Mouse (Mus musculus): ENCODE measurements at regions not wholly inside any gene's neighbourhood (a gene's known extent, or its start where the extent isn't known, plus 50 kb on each side); places are given as distances from the start of the nearest gene placed in this dataset.

GRCm38 (mm10) chr3:41181438-41181837, 98.6 kb upstream of the Pgrmc2 start:
- no peak for DNase-seq (ENCODE audit: low spot score in 2 of 2)

DNA sequence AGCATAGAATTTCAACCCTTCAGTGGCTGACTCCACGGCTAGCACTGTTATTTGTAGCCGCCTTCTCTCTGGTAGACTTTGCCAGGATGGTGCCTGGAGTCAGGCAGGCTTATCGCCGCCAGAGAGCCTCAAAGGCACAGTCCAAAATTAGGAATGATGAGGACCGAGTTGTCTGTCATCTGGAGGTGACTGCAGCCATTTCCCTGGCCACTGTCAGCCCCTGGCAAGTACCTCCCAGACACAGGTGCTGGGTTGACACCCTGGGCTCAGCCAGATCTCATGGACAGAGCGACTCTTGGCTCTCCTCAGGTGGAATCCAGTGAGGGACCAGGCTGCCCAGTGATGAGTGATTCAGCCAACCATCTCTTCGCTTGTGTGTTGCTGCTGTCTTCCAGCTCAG, 98.1 kb upstream of the Pgrmc2 start:
- no peak for DNase-seq (ENCODE audit: low spot score in 2 of 2)

DNA sequence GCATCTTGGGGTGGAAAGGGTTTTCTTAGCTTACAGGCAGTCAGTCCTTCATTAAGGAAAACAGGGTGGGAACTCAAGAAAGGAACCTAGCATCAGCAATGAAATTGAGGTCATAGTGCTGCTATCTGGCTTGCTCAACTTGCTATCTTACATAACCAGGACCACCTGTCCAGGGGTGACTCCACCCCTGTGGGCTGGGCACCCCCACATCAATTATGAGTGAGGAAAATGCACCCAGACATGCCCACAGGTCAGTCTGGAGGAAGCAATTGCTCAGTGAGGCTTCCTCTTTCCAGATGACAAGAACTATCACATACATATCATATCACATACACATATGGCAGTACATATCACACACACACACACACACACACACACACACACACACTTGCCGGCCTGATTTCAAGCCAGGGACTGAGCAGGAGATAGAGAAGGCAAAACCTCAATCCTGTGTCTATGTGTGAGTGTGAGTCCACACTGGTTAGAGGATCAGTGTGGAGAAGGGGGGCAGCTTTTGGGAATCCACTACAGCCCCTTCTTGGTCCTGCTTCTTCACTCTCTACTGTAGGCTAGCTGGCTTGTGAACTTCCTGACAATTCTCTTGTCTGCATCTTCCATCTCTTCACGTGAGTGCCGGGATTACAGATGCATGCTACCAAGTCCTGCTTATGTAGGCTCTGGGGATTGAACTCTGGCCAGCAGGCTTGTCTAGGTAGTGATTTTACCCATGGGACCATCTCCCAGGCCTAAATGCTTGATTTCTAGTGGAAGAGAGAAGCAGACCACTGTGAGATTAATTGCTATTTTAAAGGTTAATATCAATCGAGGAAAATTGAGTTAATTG, 96.4 kb upstream of the Pgrmc2 start:
- DNase-seq (ENCODE audit: low spot score in 2 of 2) = peak in 1 of 2 experiments; percentile 8

- no peak for DNase-seq (ENCODE audit: low spot score in 2 of 2)
Measured at GRCm38 (mm10) chr3:41177124-41177523, 94.3 kb upstream of the Pgrmc2 start.

DNA sequence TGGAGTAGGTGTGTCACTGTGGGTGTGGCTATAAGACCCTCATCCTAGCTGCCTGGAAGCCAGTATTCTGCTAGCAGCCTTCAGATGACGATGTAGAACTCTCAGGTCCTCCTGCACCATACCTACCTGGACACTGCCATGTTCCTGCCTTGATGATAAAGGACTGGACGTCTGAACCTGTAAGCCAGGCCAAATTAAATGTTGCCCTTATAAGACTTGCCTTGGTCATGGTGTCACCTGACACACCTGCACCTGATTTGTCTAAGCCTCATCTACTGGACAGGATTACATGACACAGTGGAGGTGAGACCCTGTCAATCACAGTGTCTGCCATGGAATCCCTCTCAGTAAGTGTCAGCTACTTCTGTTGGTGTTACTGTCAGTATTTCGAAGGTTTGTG, 92.5 kb upstream of the Pgrmc2 start:
- peak in 1 of 2 experiments; percentile 10 for DNase-seq (ENCODE audit: low spot score in 2 of 2)

- peak in 1 of 2 experiments; percentile 13 for DNase-seq (ENCODE audit: low spot score in 2 of 2)
Measured at GRCm38 (mm10) chr3:41173561-41173960, 90.7 kb upstream of the Pgrmc2 start.

GRCm38 (mm10) chr3:41172306-41173215, 89.7 kb upstream of the Pgrmc2 start:
- DNase-seq (ENCODE audit: low spot score in 2 of 2) = no peak

DNA sequence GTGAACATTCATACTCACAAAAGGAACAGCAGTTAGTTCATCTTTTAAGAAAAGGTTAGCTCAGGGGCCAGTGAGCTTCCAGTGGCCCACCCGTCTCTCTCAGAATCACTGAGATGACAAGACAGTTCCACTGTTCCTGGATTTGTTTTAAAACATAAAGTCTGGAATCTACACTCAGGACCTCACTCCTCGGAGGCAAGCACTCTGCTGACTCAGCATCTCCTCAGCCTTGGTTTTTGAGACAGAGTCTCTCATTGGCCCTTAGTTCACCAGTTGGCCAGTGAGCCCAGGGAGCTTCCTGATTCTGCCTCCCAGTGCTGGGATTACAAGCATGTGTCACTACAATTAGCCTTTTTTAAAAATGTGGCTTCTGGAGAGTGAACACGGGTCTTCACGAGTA, 88.9 kb upstream of the Pgrmc2 start:
- DNase-seq (ENCODE audit: low spot score in 2 of 2) = no peak

DNA sequence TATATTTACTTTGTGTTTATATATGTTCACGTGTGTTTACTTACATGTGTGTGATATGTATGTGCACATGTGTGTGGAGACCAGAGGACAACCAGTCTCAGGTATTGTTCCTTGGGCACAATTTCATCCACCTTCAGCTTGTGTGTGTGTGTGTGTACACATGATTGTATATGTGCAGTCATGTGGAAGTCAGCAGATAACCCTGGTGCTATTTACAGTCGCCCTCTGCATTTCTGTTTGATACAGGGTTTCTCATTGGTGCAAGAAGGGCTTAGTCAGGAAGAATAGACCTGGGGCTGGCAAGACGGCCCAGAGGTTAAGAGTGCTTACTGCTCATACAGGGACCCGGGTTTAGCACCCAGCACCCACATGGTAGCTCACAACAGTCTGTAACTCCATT, 88.5 kb upstream of the Pgrmc2 start:
- DNase-seq (ENCODE audit: low spot score in 2 of 2) = no peak

DNA sequence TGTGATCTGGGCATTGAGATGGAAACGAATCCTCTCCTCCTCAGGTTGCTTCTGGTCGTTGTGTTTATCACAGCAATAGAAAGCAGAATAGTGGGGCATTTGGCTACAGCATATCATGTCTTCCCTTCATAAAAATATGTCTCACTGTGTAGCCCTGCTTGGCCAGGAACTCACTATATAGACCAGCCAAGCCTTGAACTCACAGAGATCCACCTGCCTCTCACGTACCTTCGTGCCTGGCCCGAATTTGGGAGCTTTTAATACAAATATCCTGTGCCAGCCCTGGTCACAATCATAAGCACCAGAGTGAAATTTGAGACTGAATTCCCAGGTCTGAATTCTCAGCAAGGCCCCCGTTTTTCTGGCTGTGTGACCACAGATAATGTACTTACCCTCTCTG, 87.7 kb upstream of the Pgrmc2 start:
- no peak for DNase-seq (ENCODE audit: low spot score in 2 of 2)

DNA sequence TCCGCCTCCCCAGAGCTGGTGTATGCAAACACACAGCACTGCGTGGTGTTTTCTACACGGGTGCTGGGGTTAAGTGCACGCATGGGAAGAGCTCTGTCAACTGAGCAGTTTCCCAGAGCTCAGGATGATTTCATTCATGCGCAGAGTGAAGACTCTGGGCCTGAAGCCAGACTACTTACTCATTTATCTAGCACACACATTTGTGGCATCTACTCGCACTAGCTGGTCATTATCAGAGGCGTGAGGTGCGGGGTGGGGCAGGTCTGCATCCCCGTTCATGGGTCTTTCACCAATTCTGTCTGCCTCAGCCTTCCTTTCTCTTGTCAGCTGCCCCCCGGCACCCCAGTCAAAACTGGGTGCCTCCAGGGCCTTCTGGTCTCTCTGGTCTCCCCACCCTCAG, 86.6 kb upstream of the Pgrmc2 start:
- no peak for DNase-seq (ENCODE audit: low spot score in 2 of 2)

DNA sequence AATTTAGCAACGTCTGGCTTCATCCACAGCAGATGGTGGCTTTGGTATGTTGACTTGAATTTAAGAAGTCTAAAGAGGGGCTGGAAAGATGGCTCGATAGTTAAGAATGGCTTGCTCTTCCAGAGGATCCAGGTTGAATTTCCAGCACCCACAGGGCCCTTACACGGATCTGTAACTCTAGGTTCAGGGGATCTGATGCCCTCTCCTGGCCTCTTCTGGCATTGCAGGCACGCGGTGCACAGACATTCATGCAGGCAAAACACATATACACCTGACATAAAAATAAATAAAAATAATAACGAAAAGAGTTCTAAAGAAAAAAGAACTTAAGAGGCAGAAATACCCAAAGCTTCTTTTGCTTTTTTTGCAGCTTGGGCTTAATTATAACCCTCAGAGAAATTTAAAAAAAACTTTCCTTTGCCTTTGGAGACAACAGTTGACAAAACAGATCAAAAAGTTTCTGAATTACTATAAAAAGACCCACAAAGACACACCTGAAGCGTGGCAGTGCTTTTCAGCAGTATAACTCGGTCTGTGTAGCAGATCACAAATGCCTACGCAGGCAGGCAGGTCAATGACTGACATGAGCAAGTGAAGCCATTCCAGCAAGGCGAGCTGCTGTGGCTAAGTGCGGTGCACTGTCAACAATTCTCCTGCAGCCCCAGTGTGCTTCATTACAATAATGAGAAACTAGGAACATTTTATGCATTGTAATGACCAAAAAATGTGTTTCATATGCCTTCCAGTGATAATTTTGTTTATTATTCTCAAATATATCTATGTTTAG, 85.5 kb upstream of the Pgrmc2 start:
- DNase-seq (ENCODE audit: low spot score in 2 of 2) = no peak

DNA sequence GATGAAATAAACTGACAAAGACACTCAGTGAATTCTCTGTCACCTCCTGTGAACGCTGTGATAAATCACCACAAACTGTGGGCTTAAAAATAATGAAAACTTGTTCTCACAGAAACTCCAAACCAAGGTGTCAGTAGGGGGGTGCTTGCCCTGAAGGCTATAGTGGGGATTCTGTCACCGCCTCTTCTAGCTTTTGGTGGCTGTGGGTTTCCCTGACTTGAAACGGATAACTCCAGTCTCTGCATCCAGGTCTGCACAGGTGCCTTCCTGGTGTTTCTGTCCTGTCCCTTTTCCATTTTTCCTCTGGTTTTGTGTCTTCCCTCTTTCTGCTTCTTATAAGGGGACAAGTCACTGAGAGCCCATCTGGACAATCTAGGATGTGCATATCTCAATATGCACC, 84.6 kb upstream of the Pgrmc2 start:
- no peak for DNase-seq (ENCODE audit: low spot score in 2 of 2)

DNA sequence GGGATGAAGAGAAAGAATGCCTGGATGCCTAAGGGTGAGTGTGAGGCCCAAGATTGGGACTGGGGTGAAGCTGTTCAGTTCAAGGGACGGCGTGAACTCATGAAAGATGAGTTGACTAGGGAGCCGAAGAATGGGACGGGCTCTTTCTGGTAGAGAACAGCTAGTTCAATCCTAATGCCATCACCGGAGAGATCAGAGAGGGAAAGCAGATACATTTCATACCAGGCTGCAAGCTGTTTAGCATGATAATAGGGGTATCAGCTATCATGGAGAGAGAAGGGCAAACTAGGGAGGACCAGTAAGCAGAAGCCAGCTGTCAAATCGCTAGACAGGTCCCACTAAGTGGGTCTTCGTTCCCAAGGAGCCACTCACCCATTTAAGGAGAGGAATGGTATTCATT, 81.9 kb upstream of the Pgrmc2 start:
- no peak for DNase-seq (ENCODE audit: low spot score in 2 of 2)

DNA sequence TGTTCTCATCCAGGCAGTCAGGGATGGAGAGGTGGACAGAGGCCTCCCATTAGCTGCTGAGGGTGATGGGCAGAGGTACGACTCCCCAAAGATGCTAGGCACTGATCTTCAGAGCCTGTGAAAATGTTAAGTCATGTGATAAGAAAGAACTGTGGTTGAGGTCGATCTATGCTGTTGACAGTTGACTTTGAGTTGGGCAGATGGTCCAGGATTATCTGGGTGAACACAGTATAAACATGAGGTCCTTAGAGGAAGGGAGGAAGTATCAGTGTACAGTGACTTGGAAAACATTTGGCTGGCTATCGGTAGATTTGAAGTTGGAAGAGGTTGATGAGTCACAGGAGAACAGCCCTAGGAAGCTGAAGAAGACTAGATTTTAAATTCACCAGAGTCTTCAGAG, 80.9 kb upstream of the Pgrmc2 start:
- DNase-seq (ENCODE audit: low spot score in 2 of 2) = no peak

DNA sequence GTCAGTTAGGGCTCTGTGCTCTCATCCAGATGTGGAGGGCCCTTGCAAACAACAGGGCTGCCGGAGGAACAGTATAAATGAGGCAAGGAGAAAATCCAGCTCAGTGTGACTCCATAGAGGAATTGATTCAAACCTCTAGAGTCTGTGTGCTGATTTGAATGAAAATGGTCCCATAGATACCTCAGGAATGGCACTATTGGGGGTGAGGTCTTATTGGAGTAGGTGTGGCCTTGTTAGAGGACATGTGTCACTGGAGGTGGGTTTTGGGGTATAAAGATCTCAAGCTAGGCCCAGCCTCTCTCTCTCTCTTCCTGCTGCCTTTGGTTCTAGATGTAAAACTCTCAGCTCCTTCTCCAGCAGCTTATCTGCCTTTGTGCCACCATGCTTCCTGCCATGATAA, 79.7 kb upstream of the Pgrmc2 start:
- DNase-seq (ENCODE audit: low spot score in 2 of 2) = peak in 1 of 2 experiments; percentile 3

DNA sequence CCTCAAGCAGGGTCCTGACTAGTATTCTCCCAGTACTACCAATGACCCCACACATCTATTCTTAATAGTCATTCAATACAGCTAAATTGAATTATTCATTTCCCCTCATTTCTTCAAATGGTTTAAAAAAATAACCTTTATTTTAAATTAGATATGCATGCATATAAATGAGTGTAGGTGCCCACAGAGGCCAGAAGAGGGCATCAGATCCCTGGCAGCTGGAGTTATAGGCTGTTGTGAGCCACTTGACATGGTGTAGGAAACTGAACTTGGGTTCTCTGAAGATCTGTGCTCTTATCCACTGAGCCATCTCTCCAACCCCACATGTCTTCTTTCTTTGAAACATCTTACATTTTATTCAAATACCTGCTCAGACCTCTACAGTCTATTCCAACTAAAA, 77.8 kb upstream of the Pgrmc2 start:
- peak in 1 of 2 experiments; percentile 13 for DNase-seq (ENCODE audit: low spot score in 2 of 2)

DNA sequence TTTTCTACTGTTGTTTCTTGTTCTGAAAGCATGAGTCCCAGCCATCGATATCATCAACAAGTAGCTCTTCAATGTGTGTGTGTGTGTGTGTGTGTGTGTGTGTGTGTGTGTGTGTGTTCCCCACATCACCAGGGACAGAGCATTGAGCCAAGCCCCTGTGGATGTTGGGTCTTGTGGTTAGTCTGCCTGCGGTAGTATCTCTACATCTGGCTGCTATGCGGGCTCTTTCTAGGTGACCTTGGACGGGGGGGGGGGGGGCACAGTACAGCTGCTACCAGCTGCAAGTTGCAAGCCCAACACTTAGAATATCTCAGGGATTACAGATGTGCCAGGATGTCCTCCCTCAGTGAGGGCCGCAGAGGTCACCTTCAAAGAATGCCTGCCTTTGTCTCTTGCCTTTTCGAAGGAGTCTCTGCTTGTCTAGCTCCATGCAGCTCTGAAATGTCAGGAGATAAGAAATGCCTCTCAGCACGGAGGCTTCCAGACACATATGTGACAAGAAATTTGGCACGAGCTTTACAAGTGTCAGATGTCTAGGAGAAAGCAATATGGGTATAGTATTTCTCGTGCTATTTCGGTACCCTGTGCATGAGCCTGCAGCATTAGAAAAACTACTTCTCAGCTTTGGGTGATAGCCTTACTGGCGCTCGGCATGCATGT, 75.6 kb upstream of the Pgrmc2 start:
- DNase-seq (ENCODE audit: low spot score in 2 of 2) = peak in 1 of 2 experiments; percentile 46

DNA sequence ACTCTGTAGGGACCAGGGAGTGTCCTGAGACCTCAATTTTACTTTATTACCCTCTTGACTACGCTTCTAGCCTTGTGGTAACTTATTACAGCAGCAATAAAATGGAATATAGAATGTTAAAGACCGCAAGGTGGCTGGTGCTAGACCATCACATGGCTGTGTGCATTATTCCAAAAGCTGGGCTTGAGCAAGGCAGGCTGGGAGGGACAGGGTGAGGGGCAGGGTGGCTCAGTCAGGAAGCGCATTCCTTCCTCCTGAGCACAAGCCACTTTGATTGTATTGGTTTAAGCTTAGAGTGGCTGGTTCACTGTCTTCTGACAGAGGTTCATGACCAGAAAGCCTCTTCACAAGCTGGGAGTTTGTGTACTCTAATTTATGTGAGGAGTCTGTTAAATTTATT, 74.6 kb upstream of the Pgrmc2 start:
- peak in 1 of 2 experiments; percentile 11 for DNase-seq (ENCODE audit: low spot score in 2 of 2)

GRCm38 (mm10) chr3:41156562-41156961, 73.7 kb upstream of the Pgrmc2 start:
- no peak for DNase-seq (ENCODE audit: low spot score in 2 of 2)

DNA sequence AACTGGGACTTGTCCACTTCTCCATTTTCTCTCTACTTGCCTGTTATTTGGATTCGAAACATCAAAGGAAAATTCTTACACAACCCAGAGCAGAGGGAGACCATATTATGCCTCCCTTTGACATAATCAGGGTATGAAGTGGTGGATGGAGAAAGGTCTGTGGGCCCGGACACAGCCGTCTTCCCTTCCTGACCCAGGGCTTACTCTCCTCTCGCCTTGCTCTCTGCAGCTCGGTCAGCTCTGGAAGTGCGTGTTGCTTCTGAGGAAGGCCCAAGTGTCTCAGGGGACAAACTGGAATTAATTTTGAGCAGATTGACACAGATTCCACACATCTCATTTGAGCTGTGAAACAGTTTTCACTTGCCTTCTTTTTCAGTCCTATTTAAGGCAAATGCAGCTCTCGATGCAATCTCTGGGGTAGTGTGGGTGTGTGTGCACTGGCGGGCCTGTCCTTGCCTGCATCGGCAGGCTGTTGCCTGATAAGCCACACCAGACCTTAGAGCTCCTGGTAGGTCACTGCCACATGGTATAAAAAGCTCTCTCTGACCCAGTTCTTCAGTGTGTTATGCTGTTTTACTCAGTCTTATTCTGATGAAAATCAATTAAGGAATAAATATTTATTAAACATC, 72.4 kb upstream of the Pgrmc2 start:
- peak; percentile 37 to 61 for DNase-seq (ENCODE audit: low spot score in 2 of 2)
